Mouse (Mus musculus): ENCODE data around the gene Dusp14. TPM values are rescaled to one million over a fixed set of nuclear protein-coding genes. Genes with fewer than 3 reads are reported as not detected.

Gene Dusp14
- 11.8 and 11.9 TPM in 2 replicates for polyA plus RNA-seq (2016; fragmentation: Nextera tagmentation; extraction: Ambion mirVana)

DNA sequence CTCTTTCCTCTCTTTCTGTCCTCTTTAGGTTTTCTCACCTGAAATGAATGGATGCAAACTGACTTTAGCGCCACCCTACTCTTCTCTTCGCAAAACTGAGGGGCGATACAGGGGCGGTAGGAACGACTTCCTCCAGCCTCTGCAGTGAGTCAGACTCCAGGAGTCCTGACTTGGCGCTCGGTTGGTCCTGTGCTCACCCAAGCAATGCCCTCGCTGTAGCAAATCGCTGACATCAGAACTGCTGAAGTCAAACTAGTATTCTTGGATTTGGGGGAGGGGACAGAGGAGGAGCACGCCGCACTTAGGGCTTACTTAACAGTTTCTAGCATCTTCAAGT lies at the start of gene Dusp14:
Dusp14 (minus strand) TSS at position 228 of the 337 bp plus-strand sequence.
- ATAC-seq (ENCODE audit: low FRiP score): no peak
- H3K27ac ChIP-seq: no peak within 1 kb of the TSS

DNA sequence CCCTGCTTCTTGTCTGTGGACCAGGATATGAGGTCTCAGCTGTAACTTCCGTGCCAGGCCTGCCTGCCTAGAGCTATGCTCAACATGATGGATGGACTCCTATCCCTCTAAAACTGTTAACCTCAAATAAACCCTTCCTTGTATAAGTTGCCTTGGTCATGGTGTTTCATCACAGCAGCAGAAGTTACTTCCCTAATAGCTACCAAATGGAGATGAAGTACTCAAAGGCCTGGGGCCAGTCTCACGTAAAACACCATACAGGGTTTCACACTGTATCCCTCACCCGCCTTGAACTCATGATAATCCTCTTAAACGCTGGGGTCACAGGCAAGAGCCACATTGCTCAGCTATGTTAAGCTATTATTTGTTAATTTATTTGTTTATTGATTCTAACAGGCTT lies 48.4 kb upstream of the Dusp14 start:
- H3K4me2 ChIP-seq (replicated peaks): no peak overlapping the region
- no peak for ATAC-seq (ENCODE audit: low FRiP score)
- no peak overlapping the region for H3K4me3 ChIP-seq
- WGBS: 93% methylated on average over 4 of the region's 4 CpGs
- H3K27ac ChIP-seq: no peak overlapping the region
- no peaks in the 10 kb centered on the region for H3K4me1 ChIP-seq
- peaks cover 58% of the 10 kb centered on the region for H3K36me3 ChIP-seq
- H3K9me3 ChIP-seq (replicated peaks): no peaks in the 10 kb centered on the region
- H3K9ac ChIP-seq: no peak overlapping the region
- H3K27me3 ChIP-seq: no peaks in the 10 kb centered on the region

More for the DNA sequence above, at the start of gene Dusp14:
- peaks cover 16% of the 10 kb centered on the region for H3K4me1 ChIP-seq
- 11% methylated on average over 11 of the region's 11 CpGs for WGBS
- peak within 1 kb of the TSS; percentile 73 for H3K4me3 ChIP-seq
- no peaks in the 10 kb centered on the region for H3K9me3 ChIP-seq (replicated peaks)
- H3K4me2 ChIP-seq (replicated peaks): peak within 1 kb of the TSS; percentile 92
- peak within 1 kb of the TSS; percentile 80 for H3K9ac ChIP-seq
- H3K36me3 ChIP-seq: no peaks in the 10 kb centered on the region
- peaks cover 52% of the 10 kb centered on the region for H3K27me3 ChIP-seq

DNA sequence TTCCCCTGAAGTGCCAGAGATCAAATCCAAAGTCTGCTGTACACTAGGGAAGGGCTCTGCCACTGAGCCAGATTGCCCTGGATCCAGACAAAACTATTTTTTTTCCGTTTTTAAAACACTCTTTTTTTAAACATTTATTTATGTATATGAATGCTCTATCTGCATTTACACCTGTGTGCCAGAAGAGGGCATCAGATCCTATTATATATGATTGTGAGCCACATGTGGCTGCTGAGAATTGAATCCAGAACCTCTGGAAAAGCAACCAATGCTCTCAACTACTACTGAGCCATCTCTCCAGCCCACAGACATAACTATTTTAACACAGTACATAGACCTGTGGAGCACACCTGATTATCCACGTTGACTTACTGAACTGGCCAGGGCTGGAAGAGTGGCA lies 47.2 kb upstream of the Dusp14 start:
- ATAC-seq (ENCODE audit: low FRiP score): no peak
- Histone ChIP-seq H3K4me2 (replicated peaks) (no peak overlapping the region), H3K36me3 (peaks cover 58% of the 10 kb centered on the region), H3K27me3 (no peaks in the 10 kb centered on the region), H3K4me1 (no peaks in the 10 kb centered on the region), H3K27ac (no peak overlapping the region), H3K4me3 (no peak overlapping the region), H3K9me3 (replicated peaks) (no peaks in the 10 kb centered on the region), H3K9ac (no peak overlapping the region)
- 71% methylated on average over 2 of the region's 2 CpGs for WGBS

DNA sequence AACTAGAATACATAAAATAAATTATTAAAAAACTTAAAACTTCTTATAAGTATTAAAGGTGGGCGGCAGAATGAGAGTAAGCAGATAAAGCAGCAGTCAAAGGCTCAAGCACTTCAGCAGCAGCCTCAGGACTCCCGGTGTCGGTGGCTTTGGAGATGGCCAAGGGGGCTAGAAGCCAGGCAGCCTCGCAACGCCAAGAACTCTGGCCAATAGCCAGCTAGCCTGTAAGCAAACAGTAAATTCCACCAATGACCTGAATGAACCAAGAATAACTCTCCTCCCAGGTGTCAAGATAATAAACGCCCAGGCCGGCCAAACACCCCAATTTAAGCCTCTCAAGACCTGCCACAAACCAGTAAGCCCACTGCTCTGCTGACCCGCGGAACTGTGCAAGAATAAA lies 46.6 kb upstream of the Dusp14 start:
- no peaks in the 10 kb centered on the region for H3K4me1 ChIP-seq
- WGBS: 93% methylated on average over 9 of the region's 9 CpGs
- H3K4me2 ChIP-seq (replicated peaks): no peak overlapping the region
- H3K27ac ChIP-seq: no peak overlapping the region
- H3K36me3 ChIP-seq: peaks cover 54% of the 10 kb centered on the region
- no peak overlapping the region for H3K9ac ChIP-seq
- no peak for ATAC-seq (ENCODE audit: low FRiP score)
- no peaks in the 10 kb centered on the region for H3K27me3 ChIP-seq
- H3K9me3 ChIP-seq (replicated peaks): no peaks in the 10 kb centered on the region
- no peak overlapping the region for H3K4me3 ChIP-seq

DNA sequence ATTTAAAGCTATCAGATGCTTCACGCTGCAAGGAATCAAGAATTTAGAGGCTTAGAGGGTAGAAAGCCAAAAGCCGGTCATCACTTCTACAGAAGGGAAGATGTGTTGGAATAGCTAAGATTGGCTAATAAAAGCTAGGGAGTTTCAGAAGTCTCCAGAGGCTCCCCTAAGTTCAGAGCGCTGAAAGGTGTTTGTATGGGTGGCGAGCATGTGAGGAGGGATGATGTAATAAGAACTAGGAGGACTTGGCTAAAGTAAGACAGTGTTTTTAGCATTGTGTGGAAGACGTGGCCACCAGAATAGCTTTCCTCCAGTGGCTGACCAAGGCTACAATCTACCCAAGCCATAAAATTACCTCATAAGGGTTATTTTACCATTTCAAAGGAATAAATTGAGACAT lies 44.6 kb upstream of the Dusp14 start:
- peaks cover 43% of the 10 kb centered on the region for H3K36me3 ChIP-seq
- no peak for ATAC-seq (ENCODE audit: low FRiP score)
- no peak overlapping the region for H3K4me3 ChIP-seq
- H3K4me1 ChIP-seq: no peaks in the 10 kb centered on the region
- WGBS: 95% methylated on average over 5 of the region's 5 CpGs
- no peaks in the 10 kb centered on the region for H3K27me3 ChIP-seq
- no peaks in the 10 kb centered on the region for H3K9me3 ChIP-seq (replicated peaks)
- H3K4me2 ChIP-seq (replicated peaks): no peak overlapping the region
- H3K27ac ChIP-seq: no peak overlapping the region
- no peak overlapping the region for H3K9ac ChIP-seq

DNA sequence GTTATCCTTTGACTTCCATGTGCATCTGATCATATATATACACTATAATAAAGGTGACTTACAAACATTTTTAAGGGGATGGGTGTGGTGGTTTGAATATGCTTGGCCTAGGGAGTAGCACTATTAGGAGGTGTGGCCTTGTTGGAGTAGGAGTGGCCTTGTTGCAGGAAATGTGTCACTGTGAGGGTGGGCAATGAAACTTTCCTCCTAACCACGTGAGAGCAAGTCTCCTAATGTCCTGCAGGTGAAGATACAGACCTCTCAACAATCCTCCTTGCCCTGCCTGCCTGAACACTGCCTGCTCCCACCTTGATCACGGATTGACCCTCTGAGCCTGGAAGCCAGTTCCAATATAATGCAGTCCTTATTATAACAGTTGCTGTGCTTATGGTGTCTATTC lies 38.1 kb upstream of the Dusp14 start:
- no peak overlapping the region for H3K4me3 ChIP-seq
- 73% methylated on average over 2 of the region's 2 CpGs for WGBS
- H3K27me3 ChIP-seq: no peaks in the 10 kb centered on the region
- ATAC-seq (ENCODE audit: low FRiP score): no peak
- no peak overlapping the region for H3K9ac ChIP-seq
- H3K9me3 ChIP-seq (replicated peaks): no peaks in the 10 kb centered on the region
- H3K4me2 ChIP-seq (replicated peaks): no peak overlapping the region
- H3K4me1 ChIP-seq: no peaks in the 10 kb centered on the region
- H3K27ac ChIP-seq: no peak overlapping the region
- peaks cover 71% of the 10 kb centered on the region for H3K36me3 ChIP-seq

DNA sequence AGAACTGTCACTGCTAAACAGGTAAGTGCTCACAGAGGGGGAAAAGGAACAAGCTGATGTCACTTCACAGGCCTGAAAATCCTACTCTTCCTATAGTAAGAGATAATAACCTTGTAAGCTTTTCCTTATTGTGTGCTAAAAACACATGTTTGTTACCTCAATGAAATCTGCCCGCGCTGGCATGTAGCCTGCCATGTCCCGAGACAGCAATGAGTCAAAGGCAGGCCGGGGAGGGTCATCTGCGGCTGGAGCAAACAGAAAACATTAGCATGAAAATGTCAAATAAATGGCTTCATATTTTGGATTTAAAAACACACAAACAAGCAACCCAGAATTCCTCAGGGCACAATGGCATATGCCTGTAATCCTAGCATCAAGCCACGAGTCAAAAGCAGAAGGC lies 35.0 kb upstream of the Dusp14 start:
- no peaks in the 10 kb centered on the region for H3K9me3 ChIP-seq (replicated peaks)
- peaks cover 79% of the 10 kb centered on the region for H3K36me3 ChIP-seq
- ATAC-seq (ENCODE audit: low FRiP score): no peak
- 93% methylated on average over 6 of the region's 6 CpGs for WGBS
- no peak overlapping the region for H3K4me3 ChIP-seq
- H3K4me1 ChIP-seq: no peaks in the 10 kb centered on the region
- H3K9ac ChIP-seq: no peak overlapping the region
- no peak overlapping the region for H3K4me2 ChIP-seq (replicated peaks)
- H3K27me3 ChIP-seq: no peaks in the 10 kb centered on the region
- no peak overlapping the region for H3K27ac ChIP-seq

DNA sequence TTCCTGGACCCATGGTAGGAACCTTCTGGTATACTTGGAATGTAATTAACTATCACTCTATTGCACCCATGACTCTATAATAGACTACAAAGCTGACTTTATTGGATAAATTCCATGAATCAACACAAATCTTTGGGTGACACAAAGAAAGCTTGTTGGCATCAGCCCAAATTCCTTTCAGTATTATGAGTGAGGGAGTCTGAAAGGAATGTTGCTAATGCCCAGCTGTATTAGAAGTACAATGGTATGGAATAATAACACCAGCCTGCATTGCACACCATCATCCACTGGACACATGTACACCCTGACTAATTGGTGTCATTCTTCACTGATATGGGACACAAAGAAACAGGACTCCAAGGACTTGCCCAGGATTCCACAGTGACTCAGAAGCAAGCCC lies 32.1 kb upstream of the Dusp14 start:
- H3K27me3 ChIP-seq: no peaks in the 10 kb centered on the region
- no peak for ATAC-seq (ENCODE audit: low FRiP score)
- H3K4me3 ChIP-seq: no peak overlapping the region
- no peaks in the 10 kb centered on the region for H3K4me1 ChIP-seq
- no peak overlapping the region for H3K4me2 ChIP-seq (replicated peaks)
- H3K9ac ChIP-seq: no peak overlapping the region
- H3K9me3 ChIP-seq (replicated peaks): no peaks in the 10 kb centered on the region
- H3K36me3 ChIP-seq: peaks cover 68% of the 10 kb centered on the region
- no peak overlapping the region for H3K27ac ChIP-seq

DNA sequence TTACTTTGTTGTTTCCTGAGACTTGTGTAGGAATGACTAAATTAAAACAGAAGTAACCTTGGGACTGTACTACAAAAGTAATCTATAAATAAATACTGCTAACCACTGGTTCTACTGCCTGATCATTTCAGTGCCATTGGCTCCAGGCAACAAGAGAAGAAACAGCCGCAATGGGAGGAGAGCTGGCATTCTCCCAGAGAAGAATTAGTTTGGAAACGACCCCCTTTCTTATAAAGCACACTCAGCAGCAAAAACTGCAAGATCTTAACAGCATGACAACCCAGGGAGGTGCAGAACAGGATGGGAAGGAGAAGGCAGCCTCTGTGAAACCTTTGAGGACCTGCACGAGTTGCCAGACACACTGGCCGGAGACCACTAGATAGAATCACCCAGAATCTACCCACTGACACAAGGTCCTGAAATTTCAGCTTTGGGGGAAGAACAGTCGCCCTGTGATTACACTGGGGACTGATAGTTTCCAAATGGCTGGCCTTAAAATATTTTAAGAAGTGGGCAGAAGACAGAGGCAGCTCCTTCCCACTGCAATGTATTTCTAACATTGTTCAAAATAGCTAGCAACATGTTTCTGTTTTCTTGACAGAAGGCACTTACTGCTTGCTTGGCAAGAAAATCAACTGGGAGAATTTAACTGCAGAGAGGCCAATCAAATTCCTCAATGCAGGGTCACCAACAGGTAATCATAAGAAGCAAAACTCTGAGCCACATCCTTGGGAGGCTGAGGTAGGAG lies 28.4 kb upstream of the Dusp14 start:
- Histone ChIP-seq H3K4me3 (no peak overlapping the region), H3K4me2 (replicated peaks) (no peak overlapping the region), H3K4me1 (no peaks in the 10 kb centered on the region), H3K9me3 (replicated peaks) (no peaks in the 10 kb centered on the region), H3K27me3 (no peaks in the 10 kb centered on the region), H3K27ac (no peak overlapping the region), H3K36me3 (peaks cover 49% of the 10 kb centered on the region), H3K9ac (no peak overlapping the region)
- ATAC-seq (ENCODE audit: low FRiP score): no peak
- WGBS: 83% methylated on average over 5 of the region's 5 CpGs

DNA sequence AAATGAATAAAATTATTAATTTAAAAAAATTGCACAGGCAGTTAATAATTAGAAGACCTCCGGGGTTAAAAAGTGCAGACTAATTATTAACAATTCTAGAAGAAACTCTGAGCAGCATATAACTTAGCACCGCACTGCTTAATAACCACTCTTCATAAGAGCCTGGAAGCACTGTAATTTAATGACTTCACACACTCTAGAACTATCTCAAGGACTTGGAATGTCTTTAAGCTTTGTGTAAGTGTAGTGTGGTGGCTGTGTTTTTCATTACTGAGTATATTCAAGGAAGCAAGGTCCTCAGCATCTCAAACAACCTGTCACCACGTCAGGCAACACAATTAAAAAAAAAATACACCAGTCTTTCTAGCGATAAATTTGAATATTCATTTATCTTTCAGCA lies 26.0 kb upstream of the Dusp14 start:
- Histone ChIP-seq H3K27me3 (no peaks in the 10 kb centered on the region), H3K9ac (no peak overlapping the region), H3K36me3 (peaks cover 32% of the 10 kb centered on the region), H3K27ac (no peak overlapping the region), H3K4me1 (no peaks in the 10 kb centered on the region), H3K4me2 (replicated peaks) (no peak overlapping the region), H3K4me3 (no peak overlapping the region), H3K9me3 (replicated peaks) (no peaks in the 10 kb centered on the region)
- no peak for ATAC-seq (ENCODE audit: low FRiP score)
- 86% methylated on average over 4 of the region's 4 CpGs for WGBS

DNA sequence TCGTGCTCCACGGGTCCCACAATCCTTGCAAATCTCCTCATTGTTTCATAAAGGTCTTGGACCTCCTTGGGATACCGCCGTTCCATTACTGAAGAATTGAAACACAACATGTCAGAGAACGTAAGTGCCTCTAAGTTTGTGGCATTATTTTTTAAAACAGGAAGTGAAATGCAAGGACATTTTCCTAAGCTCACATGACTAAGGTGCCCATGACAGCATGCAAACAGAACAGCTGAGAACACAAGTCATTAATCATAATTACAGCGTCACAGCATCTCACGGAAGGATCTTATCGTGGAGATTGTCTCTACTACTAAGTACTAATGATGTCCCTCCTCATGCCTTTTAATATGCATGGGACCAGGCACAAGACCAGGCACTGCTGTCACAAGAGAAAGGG lies 21.5 kb upstream of the Dusp14 start:
- ATAC-seq (ENCODE audit: low FRiP score): no peak

DNA sequence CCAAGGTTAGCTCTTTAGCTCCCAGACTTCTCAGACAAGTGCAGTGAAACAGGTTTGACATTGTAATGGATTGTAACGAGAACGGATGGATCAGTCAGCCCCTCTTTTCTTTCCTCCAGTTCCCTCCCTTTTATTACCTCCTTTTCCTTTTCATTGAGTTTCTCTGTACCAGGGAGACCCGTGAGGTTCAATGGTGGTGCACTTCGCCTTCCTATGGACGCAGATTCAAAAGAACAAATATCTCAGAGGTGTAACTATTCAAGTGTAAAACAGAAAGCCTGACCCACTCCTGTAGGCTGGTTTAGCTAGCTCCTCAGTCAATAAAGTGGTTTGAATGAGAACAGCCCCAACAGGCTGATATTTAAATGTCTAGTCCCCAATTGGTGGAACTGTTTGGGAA lies 12.8 kb upstream of the Dusp14 start:
- Histone ChIP-seq H3K27ac (no peak overlapping the region), H3K27me3 (no peaks in the 10 kb centered on the region), H3K4me2 (replicated peaks) (no peak overlapping the region), H3K36me3 (peaks cover 48% of the 10 kb centered on the region), H3K9ac (no peak overlapping the region), H3K4me1 (no peaks in the 10 kb centered on the region), H3K4me3 (no peak overlapping the region), H3K9me3 (replicated peaks) (no peaks in the 10 kb centered on the region)
- 88% methylated on average over 5 of the region's 5 CpGs for WGBS
- no peak for ATAC-seq (ENCODE audit: low FRiP score)

More for the DNA sequence above, 21.5 kb upstream of the Dusp14 start:
- no peak overlapping the region for H3K4me2 ChIP-seq (replicated peaks)
- no peaks in the 10 kb centered on the region for H3K27me3 ChIP-seq
- no peak overlapping the region for H3K4me3 ChIP-seq
- WGBS: 86% methylated on average over 8 of the region's 8 CpGs
- H3K4me1 ChIP-seq: no peaks in the 10 kb centered on the region
- no peaks in the 10 kb centered on the region for H3K9me3 ChIP-seq (replicated peaks)
- no peak overlapping the region for H3K27ac ChIP-seq
- no peak overlapping the region for H3K9ac ChIP-seq
- H3K36me3 ChIP-seq: peaks cover 32% of the 10 kb centered on the region

DNA sequence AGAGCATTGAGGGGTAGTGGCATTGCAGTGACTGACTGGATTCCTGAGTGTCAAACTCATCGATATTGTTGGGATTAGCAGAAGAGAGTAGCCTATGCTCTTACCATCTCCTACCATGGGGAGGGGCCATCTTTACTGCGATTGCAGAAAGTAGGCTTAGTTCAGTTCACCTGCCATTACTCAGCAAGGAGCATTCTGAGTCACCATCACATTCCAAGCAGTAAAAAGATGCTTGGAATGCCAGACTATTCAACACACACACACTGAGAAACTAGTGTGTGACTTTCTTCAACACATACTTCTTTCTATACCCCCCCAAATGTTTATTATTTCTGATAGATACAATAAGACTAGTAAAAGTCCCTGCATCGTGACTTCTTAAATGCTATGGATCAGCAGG lies 11.3 kb upstream of the Dusp14 start:
- H3K27me3 ChIP-seq: no peaks in the 10 kb centered on the region
- 90% methylated on average over 3 of the region's 3 CpGs for whole genome bisulfite sequencing
- no peak for ATAC-seq (ENCODE audit: low FRiP score)
- no peak overlapping the region for H3K4me3 ChIP-seq
- H3K27ac ChIP-seq: no peak overlapping the region
- no peak overlapping the region for H3K9ac ChIP-seq
- H3K4me2 ChIP-seq (replicated peaks): no peak overlapping the region
- H3K36me3 ChIP-seq: peaks cover 37% of the 10 kb centered on the region
- H3K9me3 ChIP-seq (replicated peaks): no peaks in the 10 kb centered on the region
- no peaks in the 10 kb centered on the region for H3K4me1 ChIP-seq

Measured in hindbrain, embryonic 12.5 days (tissue).